Mouse (Mus musculus): ENCODE data around the gene Tmem132b.

GRCm38 (mm10) chr5:125533225-125533900 is 1.8 kb downstream of the Tmem132b start:
- TF ChIP-seq CTCF (IDR thresholded peaks at IDR 0.05; ENCODE audit: extremely low read depth, insufficient read depth, insufficient read length, insufficient replicate concordance) (no peak), POLR2A (IDR thresholded peaks at IDR 0.05; ENCODE audit: low read depth, low read length) (no peak)
